9 mouse cellular contexts compared by ENCODE assay signal in genomic region chr1:51719897-51720673, GRCm38 (mm10).
A peak's percentile ranks its signal among the peaks of the same experiment; 100 is the strongest.
DNase-seq lines count a peak whose midpoint lies in the region; TF ChIP-seq lines count a peak whose summit lies in the region.
"Had no signal": no experiment of that assay in that cellular context is flagged by ENCODE, and none has a peak within 500 bp of the region (broad histone marks: within the 10 kb centered on the region; RNA-seq: fewer than 3 reads in every experiment).

No protein-coding gene starts in this region.

- intact Hi-C loops in left cerebral cortex, postnatal 4 days (cut with DNase I): no loop called here

- no peak for TF ChIP-seq CTCF in thymus, adult 2 months (IDR thresholded peaks at IDR 0.05; ENCODE audit: borderline replicate concordance, control insufficient read depth, extremely low read depth, insufficient read depth, low read length, poor library complexity)

- no peak overlapping the region for H3K27ac ChIP-seq in thymus, adult 2 months (ENCODE audit: control insufficient read depth, insufficient read depth, low read length)
- H3K27ac ChIP-seq: neural tube, embryonic 12.5 days had no signal

- TF ChIP-seq POLR2A in thymus, adult 2 months (IDR thresholded peaks at IDR 0.05; ENCODE audit: control insufficient read depth, extremely low read depth, insufficient read depth, low read length, poor library complexity): no peak

- 90% methylated on average over 9 of the region's 9 CpGs for WGBS in thymus, adult 2 months

- H3K4me1 ChIP-seq in thymus, adult 2 months (replicated peaks; ENCODE audit: control insufficient read depth, insufficient read depth, low read length): no peaks in the 10 kb centered on the region
- H3K4me1 ChIP-seq: neural tube, embryonic 12.5 days had no signal

- H3K36me3 ChIP-seq in thymus, adult 2 months (ENCODE audit: control insufficient read depth, insufficient read depth, low read length): no peaks in the 10 kb centered on the region
- H3K36me3 ChIP-seq: neural tube, embryonic 12.5 days had no signal

- DNase-seq in embryo, embryonic 10 days (ENCODE audit: low spot score): peak; percentile 16
- no peak for DNase-seq in embryo, embryonic 11 days
- peak; percentile 31 to 41 for DNase-seq in right cerebral cortex, adult 2 months (ENCODE audit: low spot score in 2 of 2)
- DNase-seq in right cerebral cortex, postnatal 14 days: no peak
- peak; percentile 18 for DNase-seq in left cerebral cortex, postnatal 4 days
- peak; percentile 24 for DNase-seq in yolk sac, embryonic 10.5 days (ENCODE audit: low spot score)
- DNase-seq in urinary bladder, postnatal 4 days (ENCODE audit: low spot score in 2 of 2): no peak
- no peak for DNase-seq in thymus, adult 2 months

- no peaks in the 10 kb centered on the region for H3K27me3 ChIP-seq in thymus, adult 2 months (ENCODE audit: control insufficient read depth, insufficient read depth, low read length)
- H3K27me3 ChIP-seq: neural tube, embryonic 12.5 days had no signal

- no peak overlapping the region for H3K4me3 ChIP-seq in thymus, adult 2 months (ENCODE audit: control insufficient read depth, insufficient read depth, low read length)
- H3K4me3 ChIP-seq: neural tube, embryonic 12.5 days had no signal

Comparison
In these comparisons a context has a peak if more than half of its experiments do, and no peak if none do; other contexts are left out.
1. DNase-seq: peak in embryo, embryonic 10 days (single experiment), right cerebral cortex, adult 2 months (2 of 2), left cerebral cortex, postnatal 4 days (single experiment) and yolk sac, embryonic 10.5 days (single experiment); none in embryo, embryonic 11 days (single experiment), right cerebral cortex, postnatal 14 days (single experiment), urinary bladder, postnatal 4 days (0 of 2) and thymus, adult 2 months (single experiment).